Mouse (Mus musculus) embryonic stem cell, embryonic (primary cell): Measurements from ENCODE around the gene Large2.

Source experiments
- CTCF ChIA-PET, 4 experiments: fragments of 300-600 bp in 2 of 4; fragments of 350-600 bp in 2 of 4; sonication (Branson Sonifier 250); formaldehyde crosslinking; loops; one replicate each; lab custom pipeline; 2022; ENCODE audit warnings: inconsistent platforms in 2 of 4; lab: Charles Lee
- POLR2A ChIA-PET, 4 experiments: fragments of 300-600 bp in 2 of 4; fragments of 350-600 bp in 2 of 4; sonication (Branson Sonifier 250); formaldehyde crosslinking; loops; one replicate each; lab custom pipeline; 2022; ENCODE audit warnings: antibody characterized with exemption in 4 of 4, inconsistent platforms in 1 of 4; lab: Charles Lee

Large2 gene

GRCm38 (mm10) chr2:92330840-92331239 is 43.8 kb downstream of the Large2 start:
- ChIA-PET CTCF (interaction anchor here in 2 of 4 experiments (0.8 to 2.1 kb wide), 10 partner anchors 8 to 346 kb away, joined by 3 to 8 read pairs (median 4); no protein-coding TSS in a partner anchor), POLR2A (interaction anchor here in 3 of 4 experiments (1.1 to 1.6 kb wide), 5 partner anchors 11 to 275 kb away, joined by 3 to 4 read pairs (median 3); partner anchors contain the start of gene Large2 (in 1 of the 3))

GRCm38 (mm10) chr2:92328206-92328605 is 46.5 kb downstream of the Large2 start:
- ChIA-PET CTCF (no interaction called here), POLR2A (interaction anchor here in 1 of 4 experiments (0.7 kb wide), 1 partner anchor 57 kb away, joined by 4 read pairs; no protein-coding TSS in a partner anchor)

GRCm38 (mm10) chr2:92327601-92328000 is 47.1 kb downstream of the Large2 start:
- POLR2A ChIA-PET, result no interaction called here

GRCm38 (mm10) chr2:92326221-92326620 is 48.4 kb downstream of the Large2 start:
- POLR2A ChIA-PET, result interaction anchor here in 1 of 4 experiments (0.8 kb wide), 1 partner anchor 22 kb away, joined by 3 read pairs; no protein-coding TSS in a partner anchor
- CTCF ChIA-PET, result no interaction called here

More at GRCm38 (mm10) chr2:92327601-92328000, 47.1 kb downstream of the Large2 start:
- CTCF ChIA-PET, result no interaction called here

- POLR2A ChIA-PET, result interaction anchor here in 1 of 4 experiments (0.8 kb wide), 1 partner anchor 22 kb away, joined by 3 read pairs; no protein-coding TSS in a partner anchor
- CTCF ChIA-PET, result interaction anchor here in 1 of 4 experiments (0.6 kb wide), 1 partner anchor 112 kb away, joined by 3 read pairs; no protein-coding TSS in a partner anchor
Observed at GRCm38 (mm10) chr2:92325676-92326075, 49.0 kb downstream of the Large2 start.

GRCm38 (mm10) chr2:92322669-92323068 is 52.0 kb downstream of the Large2 start:
- ChIA-PET CTCF (interaction anchor here in 3 of 4 experiments (0.6 to 1.3 kb wide), 12 partner anchors 9 to 707 kb away, joined by 3 to 6 read pairs (median 4); no protein-coding TSS in a partner anchor), POLR2A (no interaction called here)

GRCm38 (mm10) chr2:92317228-92317627 is 57.4 kb downstream of the Large2 start:
- POLR2A ChIA-PET, result no interaction called here
- CTCF ChIA-PET, result no interaction called here

- ChIA-PET CTCF (interaction anchor here in 1 of 4 experiments (0.5 to 0.7 kb wide), 3 partner anchors 183 to 1271 kb away, joined by 3 read pairs; no protein-coding TSS in a partner anchor), POLR2A (interaction anchor here in 1 of 4 experiments (0.6 kb wide), 1 partner anchor 311 kb away, joined by 4 read pairs; no protein-coding TSS in a partner anchor)
Observed at GRCm38 (mm10) chr2:92316652-92317051, 58.0 kb downstream of the Large2 start.
